8 mouse cellular contexts compared by ENCODE assay signal in the genomic region with DNA sequence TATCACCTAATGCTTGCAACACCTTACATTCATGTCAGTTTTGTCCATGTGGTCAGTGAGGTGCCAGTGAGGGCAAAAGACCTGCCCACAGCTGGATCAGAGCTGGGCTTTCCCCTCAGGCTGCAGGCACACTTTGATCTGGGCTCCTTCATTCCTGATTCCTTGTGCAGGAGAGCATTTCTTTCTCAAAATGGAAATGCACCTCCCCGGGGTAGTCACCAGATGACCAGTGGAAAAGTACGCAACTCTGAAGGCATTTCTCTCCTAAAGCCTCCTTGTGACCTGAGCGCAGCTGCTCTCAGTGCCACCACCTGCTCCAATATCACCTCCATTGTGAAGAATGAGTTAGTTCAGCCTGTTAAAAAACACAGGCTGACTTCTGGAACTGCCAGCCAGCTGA. TPM values are rescaled to one million over a fixed set of nuclear protein-coding genes. Genes with fewer than 3 reads are reported as not detected.
DNase-seq lines count a peak whose midpoint lies in the region; ATAC-seq and TF ChIP-seq lines count a peak whose summit lies in the region.

A gene (plus strand): TSS at position 301 of the 400 bp plus-strand sequence.

- no peaks in the 10 kb centered on the region for H3K9me3 ChIP-seq in intestine, postnatal 0 days (ENCODE audit: control insufficient read depth)
- no peaks in the 10 kb centered on the region for H3K9me3 ChIP-seq in liver, embryonic 12.5 days (replicated peaks)
- H3K9me3 ChIP-seq in stomach, embryonic 16.5 days (replicated peaks; ENCODE audit: control insufficient read depth, low read length): no peaks in the 10 kb centered on the region

- TF ChIP-seq POLR2A in bone marrow macrophage, adult 2 months (IDR thresholded peaks at IDR 0.05; ENCODE audit: borderline replicate concordance, low read depth, low read length): no peak

- no peak for TF ChIP-seq CTCF in layer of hippocampus, adult 2 months (conservative IDR thresholded peaks at IDR 0.05)
- no peak for TF ChIP-seq CTCF in bone marrow macrophage, adult 2 months (IDR thresholded peaks at IDR 0.05; ENCODE audit: low read depth, low read length)
- TF ChIP-seq CTCF in intestine, postnatal 0 days (IDR thresholded peaks at IDR 0.05; ENCODE audit: low read depth): no peak

- DNase-seq in layer of hippocampus, adult 2 months (ENCODE audit: low spot score in 2 of 2): no peak
- no peak for DNase-seq in layer of hippocampus, adult 9-10 months (ENCODE audit: low spot score)
- no peak for DNase-seq in gastrocnemius, postnatal 4 days (ENCODE audit: low spot score in 2 of 2)
- DNase-seq in ovary, postnatal 10 days (ENCODE audit: low spot score): no peak

- H3K4me3 ChIP-seq in layer of hippocampus, adult 2 months: peak within 1 kb of the TSS; percentile 86
- H3K4me3 ChIP-seq in bone marrow macrophage, adult 2 months (ENCODE audit: insufficient read depth, low read length): peak within 1 kb of the TSS; percentile 85
- peak within 1 kb of the TSS; percentile 69 for H3K4me3 ChIP-seq in intestine, postnatal 0 days (ENCODE audit: low read depth, low read length)
- H3K4me3 ChIP-seq in liver, embryonic 12.5 days: peak within 1 kb of the TSS; percentile 73
- peak within 1 kb of the TSS; percentile 71 for H3K4me3 ChIP-seq in stomach, embryonic 16.5 days (replicated peaks; ENCODE audit: low read length)

- peaks cover 50% of the 10 kb centered on the region for H3K4me1 ChIP-seq in bone marrow macrophage, adult 2 months (ENCODE audit: control insufficient read depth, insufficient read depth, low read length)
- H3K4me1 ChIP-seq in intestine, postnatal 0 days (replicated peaks; ENCODE audit: control insufficient read depth, insufficient read depth, low read length): peaks cover 5% of the 10 kb centered on the region
- H3K4me1 ChIP-seq in liver, embryonic 12.5 days: peaks cover 47% of the 10 kb centered on the region
- H3K4me1 ChIP-seq in stomach, embryonic 16.5 days (ENCODE audit: control insufficient read depth, insufficient read depth, low read length): peaks cover 26% of the 10 kb centered on the region

- WGBS in intestine, postnatal 0 days: 83% methylated on average over 3 of the region's 3 CpGs
- WGBS in liver, embryonic 12.5 days (ENCODE audit: insufficient replicate concordance): 77% methylated on average over 3 of the region's 3 CpGs
- WGBS in stomach, embryonic 16.5 days: 70% methylated on average over 3 of the region's 3 CpGs

- H3K27ac ChIP-seq in layer of hippocampus, adult 2 months: peak within 1 kb of the TSS; percentile 93
- H3K27ac ChIP-seq in bone marrow macrophage, adult 2 months (ENCODE audit: insufficient read depth, low read depth, low read length): no peak within 1 kb of the TSS
- H3K27ac ChIP-seq in intestine, postnatal 0 days (ENCODE audit: low read depth, low read length): peak within 1 kb of the TSS; percentile 92
- peak within 1 kb of the TSS; percentile 72 for H3K27ac ChIP-seq in liver, embryonic 12.5 days
- H3K27ac ChIP-seq in stomach, embryonic 16.5 days (ENCODE audit: low read length): peak within 1 kb of the TSS; percentile 89; the same call in 1 of the 2 replicates

- H3K27me3 ChIP-seq in intestine, postnatal 0 days (replicated peaks; ENCODE audit: control insufficient read depth, insufficient read depth, low read length): no peaks in the 10 kb centered on the region
- 0 out of 2 replicates have a peak, but pooled peaks cover 7% of the 10 kb centered on the region for H3K27me3 ChIP-seq in liver, embryonic 12.5 days (replicated peaks)
- H3K27me3 ChIP-seq in stomach, embryonic 16.5 days (ENCODE audit: control insufficient read depth, insufficient read depth, low read length): no peaks in the 10 kb centered on the region

- H3K36me3 ChIP-seq in intestine, postnatal 0 days (ENCODE audit: control insufficient read depth, insufficient read depth): no peaks in the 10 kb centered on the region
- H3K36me3 ChIP-seq in liver, embryonic 12.5 days: no peaks in the 10 kb centered on the region
- no peaks in the 10 kb centered on the region for H3K36me3 ChIP-seq in stomach, embryonic 16.5 days (ENCODE audit: control insufficient read depth, insufficient read depth, low read length)

- peak within 1 kb of the TSS; percentile 84 for H3K4me2 ChIP-seq in intestine, postnatal 0 days (replicated peaks; ENCODE audit: low read depth)
- peak within 1 kb of the TSS; percentile 93 for H3K4me2 ChIP-seq in liver, embryonic 12.5 days
- H3K4me2 ChIP-seq in stomach, embryonic 16.5 days (ENCODE audit: low read depth, low read length): peak within 1 kb of the TSS; percentile 73

- ATAC-seq in intestine, postnatal 0 days: no peak
- no peak for ATAC-seq in liver, embryonic 12.5 days
- ATAC-seq in stomach, embryonic 16.5 days (ENCODE audit: insufficient read depth, low FRiP score): no peak

- H3K9ac ChIP-seq in intestine, postnatal 0 days (ENCODE audit: low read depth, low read length): peak within 1 kb of the TSS; percentile 83
- peak within 1 kb of the TSS; percentile 75 for H3K9ac ChIP-seq in liver, embryonic 12.5 days
- peak within 1 kb of the TSS; percentile 78 for H3K9ac ChIP-seq in stomach, embryonic 16.5 days (ENCODE audit: low read length)

RNA-seq across cellular contexts. Expression of the gene that starts here (rescaled TPM):
- total RNA-seq in layer of hippocampus, adult 2 months (2021): 100 to 1,000 TPM; 288 to 302 TPM
- 52.4 and 55.9 TPM in 2 replicates for polyA plus RNA-seq in bone marrow macrophage, adult 2 months (2012; ENCODE audit: insufficient read depth, insufficient read length, missing spikeins)
- total RNA-seq in gastrocnemius, postnatal 4 days (2021): 100 to 1,000 TPM; 213 to 215 TPM
- polyA plus RNA-seq in intestine, postnatal 0 days (2015; fragmentation: Nextera tagmentation; extraction: Ambion mirVana): 27.8 and 32.6 TPM in 2 replicates
- 36.4 and 38.5 TPM in 2 replicates for polyA plus RNA-seq in liver, embryonic 12.5 days (2016; fragmentation: Nextera tagmentation; extraction: Ambion mirVana)
- 45.6 and 46.7 TPM in 2 replicates for polyA plus RNA-seq in stomach, embryonic 16.5 days (2015; fragmentation: Nextera tagmentation; extraction: Ambion mirVana)
